Mouse (Mus musculus): ENCODE measurements around the gene Cx3cr1.

GRCm38 (mm10) chr9:119852347-119853030 is 217.2 kb downstream of the Cx3cr1 start:
- TF ChIP-seq CTCF (IDR thresholded peaks at IDR 0.05; ENCODE audit: extremely low read depth, insufficient read length, insufficient replicate concordance, low read depth, low read length) (no peak), POLR2A (IDR thresholded peaks at IDR 0.05; ENCODE audit: low read depth, low read length) (no peak)

Measured in small intestine, adult 2 months (tissue).